Mouse (Mus musculus): Measurements from ENCODE around the gene Myo1b. TPM values are rescaled to one million over a fixed set of nuclear protein-coding genes. Genes with fewer than 3 reads are reported as not detected.

Gene Myo1b
- total and polyA plus RNA-seq, 2 experiments from 2014 or later, result 47.4 to 53.0 TPM

DNA sequence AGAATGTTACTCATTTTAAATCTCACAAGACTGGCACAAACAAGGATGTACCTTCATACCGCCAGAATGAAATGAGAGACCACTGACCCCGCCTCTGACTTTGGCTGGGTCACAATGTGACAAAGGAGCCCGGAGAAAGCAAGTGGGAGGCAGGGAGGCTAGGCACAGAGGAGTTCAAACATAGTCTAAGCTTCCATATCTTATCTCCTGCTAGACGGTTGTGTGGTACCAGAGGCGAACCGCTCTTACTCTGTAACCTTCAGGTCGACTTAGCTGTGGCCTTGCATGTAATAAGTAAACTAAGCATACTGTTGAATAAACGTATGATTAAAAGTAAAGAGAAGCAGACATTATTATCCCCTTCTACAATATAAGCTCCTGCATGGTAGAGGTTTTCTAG is 80.1 kb downstream of the Myo1b start:
- 70% methylated on average over 8 of the region's 8 CpGs for WGBS
- no peak for DNase-seq

DNA sequence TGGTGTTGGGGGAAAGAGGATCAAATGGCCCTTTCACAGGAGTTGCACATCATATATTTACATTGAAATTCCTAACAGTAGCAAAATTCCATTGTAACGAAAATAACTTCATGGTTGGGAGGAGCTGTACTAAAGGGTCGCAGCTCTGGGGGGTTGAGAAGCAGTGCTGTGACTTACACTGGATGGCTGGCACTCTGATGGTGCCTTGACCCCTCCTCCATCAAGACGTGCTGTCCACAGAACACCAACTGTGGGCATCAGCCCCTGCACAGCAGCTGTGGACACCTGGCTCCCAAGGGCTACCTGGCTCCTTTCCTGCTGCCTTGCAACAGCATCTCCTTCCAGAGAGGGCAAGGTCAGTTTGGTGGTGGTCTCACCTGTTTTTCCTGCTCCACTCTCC is 81.8 kb downstream of the Myo1b start:
- Histone ChIP-seq H3K36me3 (ENCODE audit: insufficient read depth) (no peaks in the 10 kb centered on the region), H3K27me3 (ENCODE audit: insufficient read depth, low read length) (no peaks in the 10 kb centered on the region), H3K4me3 (ENCODE audit: low read depth, low read length) (no peak overlapping the region), H3K9ac (no peak overlapping the region), H3K4me2 (ENCODE audit: low read depth) (no peak overlapping the region), H3K9me3 (ENCODE audit: low read length) (no peaks in the 10 kb centered on the region), H3K27ac (ENCODE audit: low read depth, low read length) (no peak overlapping the region), H3K4me1 (ENCODE audit: insufficient read depth) (peaks cover 7% of the 10 kb centered on the region; the same call in 1 of the 2 replicates)
- WGBS, result 88% methylated on average over 3 of the region's 3 CpGs
- no peak for TF ChIP-seq CTCF (IDR thresholded peaks at IDR 0.05; ENCODE audit: low read depth)
- DNase-seq, result no peak
- ATAC-seq, result no peak

More for the DNA sequence above, 80.1 kb downstream of the Myo1b start:
- Histone ChIP-seq H3K36me3 (ENCODE audit: insufficient read depth) (no peaks in the 10 kb centered on the region), H3K4me1 (ENCODE audit: insufficient read depth) (peaks cover 7% of the 10 kb centered on the region; the same call in 1 of the 2 replicates), H3K9me3 (ENCODE audit: low read length) (no peaks in the 10 kb centered on the region), H3K27ac (ENCODE audit: low read depth, low read length) (no peak overlapping the region), H3K4me2 (ENCODE audit: low read depth) (no peak overlapping the region), H3K9ac (no peak overlapping the region), H3K4me3 (ENCODE audit: low read depth, low read length) (no peak overlapping the region), H3K27me3 (ENCODE audit: insufficient read depth, low read length) (no peaks in the 10 kb centered on the region)
- TF ChIP-seq CTCF (IDR thresholded peaks at IDR 0.05; ENCODE audit: low read depth), result no peak
- no peak for ATAC-seq

DNA sequence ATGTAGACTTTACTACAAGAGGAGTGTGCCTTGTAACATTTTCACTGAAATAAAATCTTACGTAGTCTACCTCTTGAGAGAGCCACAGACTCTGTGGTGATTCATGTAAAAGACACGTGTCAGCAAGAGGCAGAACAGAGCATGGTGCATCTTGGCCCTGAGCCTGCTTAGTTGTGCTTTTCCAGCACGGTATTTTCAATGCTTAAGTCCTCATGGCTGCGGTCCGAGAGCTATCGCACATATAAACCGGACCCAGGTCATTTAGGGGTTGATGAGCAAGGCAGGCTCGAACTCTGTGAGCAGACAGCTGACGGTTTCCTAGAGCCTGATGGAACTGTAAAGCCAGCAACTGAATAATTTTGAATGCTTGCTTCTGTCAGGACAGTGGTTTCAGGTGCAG is 86.5 kb downstream of the Myo1b start:
- H3K27me3 ChIP-seq (ENCODE audit: insufficient read depth, low read length), result no peaks in the 10 kb centered on the region
- no peak for ATAC-seq
- 86% methylated on average over 9 of the region's 9 CpGs for WGBS
- no peaks in the 10 kb centered on the region for H3K4me1 ChIP-seq (ENCODE audit: insufficient read depth)
- H3K9me3 ChIP-seq (ENCODE audit: low read length), result no peaks in the 10 kb centered on the region
- no peak overlapping the region for H3K27ac ChIP-seq (ENCODE audit: low read depth, low read length)
- H3K9ac ChIP-seq, result no peak overlapping the region
- no peak overlapping the region for H3K4me3 ChIP-seq (ENCODE audit: low read depth, low read length)
- DNase-seq, result no peak
- no peak overlapping the region for H3K4me2 ChIP-seq (ENCODE audit: low read depth)
- H3K36me3 ChIP-seq (ENCODE audit: insufficient read depth), result no peaks in the 10 kb centered on the region
- TF ChIP-seq CTCF (IDR thresholded peaks at IDR 0.05; ENCODE audit: low read depth), result no peak

- Histone ChIP-seq H3K4me2 (ENCODE audit: low read depth) (no peak overlapping the region), H3K27ac (ENCODE audit: low read depth, low read length) (no peak overlapping the region), H3K36me3 (ENCODE audit: insufficient read depth) (no peaks in the 10 kb centered on the region), H3K4me1 (ENCODE audit: insufficient read depth) (0 out of 2 replicates have a peak, but pooled peaks cover 3% of the 10 kb centered on the region), H3K9ac (no peak overlapping the region), H3K4me3 (ENCODE audit: low read depth, low read length) (no peak overlapping the region), H3K27me3 (ENCODE audit: insufficient read depth, low read length) (no peaks in the 10 kb centered on the region), H3K9me3 (ENCODE audit: low read length) (no peaks in the 10 kb centered on the region)
- ATAC-seq (no peak), DNase-seq (no peak)
- no peak for TF ChIP-seq CTCF (IDR thresholded peaks at IDR 0.05; ENCODE audit: low read depth)
- 81% methylated on average over 4 of the region's 4 CpGs for WGBS
Observed at GRCm38 (mm10) chr1:51822531-51822930, 93.3 kb downstream of the Myo1b start.

DNA sequence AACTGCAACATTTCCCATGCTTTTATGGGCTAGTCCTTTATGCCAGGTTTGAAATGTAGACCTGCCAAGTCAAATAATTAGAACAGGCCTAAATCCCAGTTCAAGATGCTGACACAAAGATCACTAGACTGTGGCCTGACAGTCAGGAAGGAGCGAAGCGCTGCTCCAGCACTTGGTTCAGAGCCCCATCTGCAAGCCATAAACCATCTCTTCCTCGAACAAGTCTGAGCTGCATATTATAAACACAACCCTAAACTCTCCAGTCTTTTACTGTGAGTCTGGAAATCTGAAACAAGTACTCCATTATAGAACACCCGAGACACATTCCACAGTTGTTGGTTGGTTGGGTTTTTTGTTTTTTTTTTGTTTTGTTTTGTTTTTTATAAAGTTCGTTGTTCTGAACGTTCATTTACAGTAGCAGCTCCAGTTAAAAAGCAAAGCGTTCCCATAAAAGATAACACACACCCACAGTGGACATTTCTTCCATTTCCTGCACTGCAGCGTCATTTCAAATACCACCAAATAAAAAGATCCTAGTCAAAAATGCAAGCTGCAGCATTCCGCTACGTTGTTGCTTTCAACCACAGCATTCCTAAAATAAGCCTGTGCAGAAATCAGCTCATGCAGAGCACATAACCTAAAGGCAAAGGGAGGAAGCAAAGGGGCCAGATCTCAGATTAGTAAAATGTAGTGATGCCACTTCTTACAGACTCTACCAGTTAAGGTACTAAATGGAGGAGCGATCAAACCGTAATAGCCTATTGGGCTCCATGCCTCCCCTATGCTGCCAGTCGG is 94.0 kb downstream of the Myo1b start:
- H3K27me3 ChIP-seq (ENCODE audit: insufficient read depth, low read length), result no peaks in the 10 kb centered on the region
- no peak overlapping the region for H3K27ac ChIP-seq (ENCODE audit: low read depth, low read length)
- H3K4me1 ChIP-seq (ENCODE audit: insufficient read depth), result 0 out of 2 replicates have a peak, but pooled peaks cover 3% of the 10 kb centered on the region
- 76% methylated on average over 13 of the region's 13 CpGs for WGBS
- no peak for DNase-seq
- no peak for TF ChIP-seq CTCF (IDR thresholded peaks at IDR 0.05; ENCODE audit: low read depth)
- no peak overlapping the region for H3K4me2 ChIP-seq (ENCODE audit: low read depth)
- H3K36me3 ChIP-seq (ENCODE audit: insufficient read depth), result no peaks in the 10 kb centered on the region
- H3K4me3 ChIP-seq (ENCODE audit: low read depth, low read length), result no peak overlapping the region
- no peak overlapping the region for H3K9ac ChIP-seq
- no peak for ATAC-seq
- H3K9me3 ChIP-seq (ENCODE audit: low read length), result no peaks in the 10 kb centered on the region

DNA sequence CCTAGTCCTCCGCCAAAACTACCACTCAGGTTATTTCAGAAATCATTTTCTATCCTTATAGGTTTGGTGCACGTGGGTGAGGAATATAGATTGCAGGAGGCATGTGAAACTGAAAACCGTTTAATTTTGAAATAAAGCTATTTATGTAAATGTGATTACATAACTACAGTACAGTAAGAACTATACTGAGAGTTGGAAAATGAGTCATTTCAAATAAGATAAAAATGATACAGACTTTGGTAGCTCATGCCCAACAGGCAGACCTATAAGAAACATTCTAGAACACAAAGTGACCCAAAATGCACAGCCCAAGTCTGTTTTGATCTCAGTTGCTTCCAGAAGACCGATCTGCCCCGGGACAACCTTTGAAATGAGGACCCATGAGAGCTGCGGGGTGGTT is 95.4 kb downstream of the Myo1b start:
- no peak overlapping the region for H3K4me3 ChIP-seq (ENCODE audit: low read depth, low read length)
- no peak overlapping the region for H3K4me2 ChIP-seq (ENCODE audit: low read depth)
- H3K27ac ChIP-seq (ENCODE audit: low read depth, low read length), result no peak overlapping the region
- no peaks in the 10 kb centered on the region for H3K27me3 ChIP-seq (ENCODE audit: insufficient read depth, low read length)
- H3K9ac ChIP-seq, result no peak overlapping the region
- no peak for DNase-seq
- no peaks in the 10 kb centered on the region for H3K36me3 ChIP-seq (ENCODE audit: insufficient read depth)
- WGBS, result 86% methylated on average over 6 of the region's 6 CpGs
- 0 out of 2 replicates have a peak, but pooled peaks cover 3% of the 10 kb centered on the region for H3K4me1 ChIP-seq (ENCODE audit: insufficient read depth)
- no peak for TF ChIP-seq CTCF (IDR thresholded peaks at IDR 0.05; ENCODE audit: low read depth)
- H3K9me3 ChIP-seq (ENCODE audit: low read length), result no peaks in the 10 kb centered on the region
- ATAC-seq, result no peak

GRCm38 (mm10) chr1:51820013-51820441 is 95.8 kb downstream of the Myo1b start:
- Histone ChIP-seq H3K9ac (no peak overlapping the region), H3K27me3 (ENCODE audit: insufficient read depth, low read length) (no peaks in the 10 kb centered on the region), H3K9me3 (ENCODE audit: low read length) (no peaks in the 10 kb centered on the region), H3K27ac (ENCODE audit: low read depth, low read length) (no peak overlapping the region), H3K36me3 (ENCODE audit: insufficient read depth) (no peaks in the 10 kb centered on the region), H3K4me2 (ENCODE audit: low read depth) (no peak overlapping the region), H3K4me1 (ENCODE audit: insufficient read depth) (0 out of 2 replicates have a peak, but pooled peaks cover 3% of the 10 kb centered on the region), H3K4me3 (ENCODE audit: low read depth, low read length) (no peak overlapping the region)
- ATAC-seq (0 out of 2 replicates have a peak, but pooled peaks have one; percentile 29), DNase-seq (no peak)
- no peak for TF ChIP-seq CTCF (IDR thresholded peaks at IDR 0.05; ENCODE audit: low read depth)
- WGBS, result 49% methylated on average over 7 of the region's 7 CpGs
